Mouse (Mus musculus) hindbrain, embryonic 11.5 days (tissue): Measurements from ENCODE around the gene Mogs. TPM values are rescaled to one million over a fixed set of nuclear protein-coding genes. Genes with fewer than 3 reads are reported as not detected.

Experiments
- ATAC-seq: fragments of 200-750 bp; cut with Nextera tagmentation; 2 replicates; pipeline ENCODE4 v1.8.0; 2017; ENCODE audit warnings: mild to moderate bottlenecking, moderate TSS enrichment, moderate library complexity; ENCODE audit not compliant: low FRiP score
- DNase-seq: peaks from one replicate; pipeline ENCODE4 v3.0.0-alpha.2; 2015; ENCODE audit warnings: low spot score
- H3K27ac ChIP-seq: fragments of 300-500 bp; sonication (generic); 2 replicates; pipeline ENCODE4 v1.5.1; 2014; ENCODE audit warnings: mild to moderate bottlenecking, low read depth, low read length
- H3K27me3 ChIP-seq: fragments of 300-500 bp; sonication (generic); 2 replicates; pipeline ENCODE4 v1.6.1; 2014; ENCODE audit warnings: mild to moderate bottlenecking, low read length, moderate library complexity, mixed read lengths; ENCODE audit not compliant: control insufficient read depth, insufficient read depth
- H3K36me3 ChIP-seq: fragments of 300-500 bp; sonication (generic); 2 replicates; pipeline ENCODE4 v1.6.1; 2014; ENCODE audit warnings: mild to moderate bottlenecking, low read length, moderate library complexity, mixed read lengths; ENCODE audit not compliant: control insufficient read depth, insufficient read depth
- H3K4me1 ChIP-seq: fragments of 300-500 bp; sonication (generic); replicated peaks from 2 replicates; pipeline ENCODE4 v1.6.1; 2014; ENCODE audit warnings: low read length, mixed read lengths; ENCODE audit not compliant: control insufficient read depth, insufficient read depth
- H3K4me2 ChIP-seq: fragments of 300-500 bp; sonication (generic); replicated peaks from 2 replicates; pipeline ENCODE4 v1.6.1; 2014; ENCODE audit warnings: mild to moderate bottlenecking, low read depth, low read length
- H3K4me3 ChIP-seq: fragments of 300-500 bp; sonication (generic); 2 replicates; pipeline ENCODE4 v1.5.1; 2014; ENCODE audit warnings: low read depth, low read length
- H3K9ac ChIP-seq: fragments of 300-500 bp; sonication (generic); 2 replicates; pipeline ENCODE4 v1.6.1; 2014; ENCODE audit warnings: low read depth, low read length
- H3K9me3 ChIP-seq: fragments of 300-500 bp; sonication (generic); 2 replicates; pipeline ENCODE4 v1.6.1; 2016; ENCODE audit warnings: low read length; ENCODE audit not compliant: control insufficient read depth
- WGBS: fragments of 180-500 bp; shearing (Covaris S2); extraction: QIAGEN DNeasy Blood & Tissue Kit; methylation state at CpG from one replicate; pipeline ENCODE4 v1.1.7; 2014; 5-methylcytosine and 5-hydroxymethylcytosine counted together
- polyA plus RNA-seq: library from polyadenylated mRNA; unstranded; fragments of >200 nt; fragmentation: Nextera tagmentation; extraction: Ambion mirVana; gene quantifications from 2 replicates; pipeline ENCODE4 v1.2.1, GENCODE M21; 2014

Mogs gene
- polyA plus RNA-seq, 1 experiment from 2014 or later = 17.1 TPM

- 83% methylated on average over 4 of the region's 4 CpGs for WGBS
- Histone ChIP-seq H3K9ac (no peak overlapping the region), H3K27me3 (no peaks in the 10 kb centered on the region), H3K27ac (no peak overlapping the region), H3K4me2 (no peak overlapping the region), H3K4me3 (no peak overlapping the region), H3K4me1 (peaks cover 12% of the 10 kb centered on the region; the same call in 1 of the 2 replicates), H3K9me3 (no peaks in the 10 kb centered on the region), H3K36me3 (no peaks in the 10 kb centered on the region)
- DNase-seq (no peak), ATAC-seq (no peak)
Observed at GRCm38 (mm10) chr6:83104158-83104557, 11.1 kb upstream of the Mogs start.

DNA sequence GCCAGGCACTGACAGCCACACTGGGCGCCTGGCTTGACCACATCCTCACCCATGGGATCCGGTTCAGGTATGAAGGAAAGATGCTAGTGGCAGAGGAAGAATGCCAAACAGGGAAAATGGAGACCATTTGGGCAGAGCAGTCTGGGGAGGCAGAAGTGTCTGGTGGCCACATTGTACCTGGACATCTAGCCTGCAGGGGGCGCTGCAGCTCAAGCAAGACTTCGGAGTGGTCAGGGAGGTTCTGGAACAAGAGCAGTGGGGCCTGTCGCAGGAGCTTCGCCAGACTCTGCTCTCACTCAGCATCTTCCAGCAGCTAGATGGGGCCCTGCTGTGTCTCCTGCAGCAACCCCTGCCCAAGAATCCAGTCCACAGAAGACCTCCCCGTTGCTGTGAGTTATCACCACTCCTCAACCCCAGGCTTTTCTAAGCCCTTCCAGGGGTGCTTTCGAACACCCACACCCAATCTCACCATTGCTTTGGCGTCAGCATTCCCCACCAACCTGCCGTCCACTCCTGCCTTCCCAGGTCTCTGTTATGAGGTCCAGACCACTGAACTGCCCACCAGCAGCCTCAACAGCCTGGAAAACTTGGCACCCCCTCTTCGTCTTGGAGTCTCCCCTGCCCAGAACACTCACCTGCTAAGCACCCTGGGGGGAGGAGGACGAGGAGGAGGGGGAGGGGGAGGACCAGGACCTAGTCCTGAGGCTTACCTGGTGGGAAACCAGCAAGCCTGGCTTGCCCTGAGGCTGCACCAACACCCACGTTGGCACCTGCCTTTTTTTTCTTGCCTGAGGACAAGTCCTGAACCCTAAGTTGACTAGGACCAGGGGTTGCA is 7.5 kb upstream of the Mogs start:
- Histone ChIP-seq H3K27me3 (no peaks in the 10 kb centered on the region), H3K36me3 (no peaks in the 10 kb centered on the region)
- WGBS = 33% methylated on average over 13 of the region's 13 CpGs

GRCm38 (mm10) chr6:83108762-83109668 is 6.3 kb upstream of the Mogs start, which contains the start of gene Mrpl53:
TSS of gene Mrpl53 (plus strand) at chr6:83109040.
- DNase-seq (peak; percentile 88), ATAC-seq (peak; percentile 89)
- H3K4me1 ChIP-seq = peaks cover 5% of the 10 kb centered on the region; the same call in 1 of the 2 replicates
- no peaks in the 10 kb centered on the region for H3K36me3 ChIP-seq
- H3K27me3 ChIP-seq = no peaks in the 10 kb centered on the region
- peak within 1 kb of the TSS; percentile 90 for H3K9ac ChIP-seq
- H3K4me3 ChIP-seq = peak within 1 kb of the TSS; percentile 94
- WGBS = under 1% methylated on average over 76 of the region's 76 CpGs
- H3K27ac ChIP-seq = peak within 1 kb of the TSS; percentile 74
- peak within 1 kb of the TSS; percentile 87 for H3K4me2 ChIP-seq
- H3K9me3 ChIP-seq = no peaks in the 10 kb centered on the region

More for the DNA sequence above, 7.5 kb upstream of the Mogs start:
- Histone ChIP-seq H3K4me3 (peak overlapping the region; percentile 94; the same call in 1 of the 2 replicates), H3K4me1 (peaks cover 11% of the 10 kb centered on the region; the same call in 1 of the 2 replicates), H3K27ac (no peak overlapping the region), H3K9ac (no peak overlapping the region), H3K9me3 (no peaks in the 10 kb centered on the region), H3K4me2 (peak overlapping the region; percentile 87)
- DNase-seq (peak; percentile 89), ATAC-seq (peak; percentile 42)

DNA sequence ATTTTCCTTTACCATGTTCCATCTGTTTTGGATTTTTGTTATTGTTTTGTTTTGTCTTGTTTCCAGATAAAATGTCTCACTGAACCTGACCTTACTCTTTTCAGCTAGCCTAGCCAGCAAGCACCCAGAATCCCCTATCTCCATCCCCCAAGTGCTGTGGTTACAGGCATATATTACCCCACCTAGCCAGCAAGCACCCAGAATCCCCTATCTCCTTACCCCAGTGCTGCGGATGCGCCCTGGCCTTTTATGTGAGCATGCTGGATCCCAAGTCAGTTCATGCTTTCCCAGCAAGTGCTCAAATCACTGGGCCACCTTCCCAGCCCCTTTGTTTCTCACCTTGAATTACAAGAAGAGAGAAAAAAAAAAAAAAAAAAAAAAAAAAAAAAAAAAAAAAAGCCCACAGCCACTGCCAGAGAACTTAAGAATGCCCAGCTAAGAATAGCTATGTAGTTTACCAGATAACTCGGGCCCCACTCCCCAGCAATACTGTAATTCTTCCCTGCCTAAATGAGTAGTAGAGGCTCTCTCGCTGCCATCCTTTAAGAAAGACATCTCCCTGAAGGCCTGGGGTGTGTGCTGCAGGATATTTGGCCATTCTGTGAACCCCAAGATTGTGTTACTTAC is 3.7 kb upstream of the Mogs start:
- DNase-seq = no peak
- no peak for ATAC-seq
- no peak overlapping the region for H3K4me2 ChIP-seq
- H3K9me3 ChIP-seq = no peaks in the 10 kb centered on the region
- no peak overlapping the region for H3K9ac ChIP-seq
- no peak overlapping the region for H3K4me3 ChIP-seq
- H3K27ac ChIP-seq = no peak overlapping the region
- H3K4me1 ChIP-seq = peaks cover 6% of the 10 kb centered on the region; the same call in 1 of the 2 replicates
- no peaks in the 10 kb centered on the region for H3K36me3 ChIP-seq
- H3K27me3 ChIP-seq = no peaks in the 10 kb centered on the region
- 95% methylated on average over 4 of the region's 4 CpGs for WGBS

DNA sequence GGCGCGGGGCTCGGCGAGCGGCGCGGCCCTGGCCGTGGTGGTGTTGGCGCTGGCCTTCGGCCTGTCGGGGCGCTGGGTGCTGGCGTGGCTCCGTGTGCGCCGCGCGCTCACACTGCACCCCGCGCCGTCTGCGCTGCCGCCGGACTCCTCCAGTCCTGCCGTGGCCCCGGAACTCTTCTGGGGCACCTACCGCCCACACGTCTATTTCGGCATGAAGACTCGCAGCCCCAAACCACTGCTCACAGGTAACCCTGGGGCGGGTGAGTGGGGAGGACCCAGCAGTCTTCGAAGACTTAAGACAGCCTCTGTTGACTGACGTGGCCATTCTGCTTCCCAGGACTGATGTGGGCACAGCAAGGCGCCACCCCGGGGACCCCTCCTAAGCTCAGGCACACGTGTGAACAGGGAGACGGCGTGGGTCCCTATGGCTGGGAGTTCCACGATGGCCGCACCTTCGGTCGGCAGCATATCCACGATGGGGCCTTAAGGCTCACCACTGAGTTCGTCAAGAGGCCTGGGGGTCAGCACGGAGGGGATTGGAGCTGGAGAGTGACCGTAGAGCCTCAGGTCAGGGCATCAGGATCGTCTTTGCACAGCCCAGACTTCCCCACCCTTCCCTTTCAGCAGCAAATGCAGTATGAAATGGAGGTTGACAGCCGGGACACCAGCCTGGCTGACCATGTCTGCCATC is 531 bp downstream of the Mogs start:
- H3K4me1 ChIP-seq = peaks cover 9% of the 10 kb centered on the region; the same call in 1 of the 2 replicates
- peak overlapping the region; percentile 88 for H3K9ac ChIP-seq
- WGBS = 3% methylated on average over 33 of the region's 48 CpGs
- 0 out of 2 replicates have a peak, but pooled peaks cover 7% of the 10 kb centered on the region for H3K36me3 ChIP-seq
- H3K9me3 ChIP-seq = no peaks in the 10 kb centered on the region
- ATAC-seq = peak; percentile 42
- peak overlapping the region; percentile 83 for H3K4me2 ChIP-seq
- H3K4me3 ChIP-seq = peak overlapping the region; percentile 88
- DNase-seq = peak; percentile 52
- H3K27me3 ChIP-seq = no peaks in the 10 kb centered on the region
- H3K27ac ChIP-seq = peak overlapping the region; percentile 75

DNA sequence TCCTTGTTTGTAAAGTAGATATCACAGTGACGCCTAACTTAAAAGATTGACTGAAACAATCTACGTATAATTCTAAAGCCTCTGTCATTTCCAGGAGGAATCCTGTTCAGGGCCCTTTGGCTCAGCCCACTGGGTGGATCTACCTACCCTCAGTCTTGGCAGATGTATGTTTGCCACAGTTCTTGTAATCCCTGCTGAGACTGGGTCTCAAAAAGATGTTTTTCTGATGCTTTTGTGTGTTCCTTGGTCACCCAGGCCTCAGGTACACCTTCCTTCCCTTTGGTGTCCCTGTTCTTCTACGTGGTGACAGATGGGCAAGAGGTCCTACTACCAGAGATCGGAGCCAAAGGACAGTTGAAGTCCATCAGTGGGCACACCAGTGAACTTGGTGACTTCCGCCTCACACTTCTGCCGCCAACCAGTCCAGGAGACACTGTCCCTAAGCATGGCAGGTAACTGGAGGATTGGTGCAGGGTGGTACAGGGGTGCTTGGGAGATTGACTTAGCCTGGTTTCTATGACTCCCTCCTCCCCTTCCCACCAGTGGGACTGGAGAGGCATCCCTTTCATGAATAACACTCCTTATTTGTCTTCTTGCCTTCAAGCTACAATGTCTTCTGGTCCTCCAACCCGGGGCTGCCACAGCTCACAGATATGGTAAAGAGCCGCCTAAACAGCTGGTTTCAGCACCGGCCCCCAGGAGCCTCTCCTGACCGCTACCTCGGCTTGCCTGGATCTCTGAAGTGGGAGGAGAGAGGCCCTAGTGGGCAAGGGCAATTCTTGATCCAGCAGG is 1.3 kb downstream of the Mogs start:
- 81% methylated on average over 11 of the region's 11 CpGs for WGBS
- ATAC-seq (no peak), DNase-seq (no peak)
- Histone ChIP-seq H3K36me3 (0 out of 2 replicates have a peak, but pooled peaks cover 7% of the 10 kb centered on the region), H3K4me3 (peak overlapping the region; percentile 88), H3K4me1 (peaks cover 9% of the 10 kb centered on the region; the same call in 1 of the 2 replicates), H3K9me3 (no peaks in the 10 kb centered on the region), H3K4me2 (peak overlapping the region; percentile 83), H3K27ac (no peak overlapping the region), H3K27me3 (no peaks in the 10 kb centered on the region), H3K9ac (peak overlapping the region; percentile 88)

GRCm38 (mm10) chr6:83117165-83117438 is 1.8 kb downstream of the Mogs start:
- DNase-seq (no peak), ATAC-seq (no peak)
- Histone ChIP-seq H3K4me3 (no peak overlapping the region), H3K4me1 (peaks cover 9% of the 10 kb centered on the region; the same call in 1 of the 2 replicates), H3K27me3 (no peaks in the 10 kb centered on the region), H3K9ac (no peak overlapping the region), H3K36me3 (0 out of 2 replicates have a peak, but pooled peaks cover 7% of the 10 kb centered on the region), H3K4me2 (no peak overlapping the region), H3K27ac (no peak overlapping the region), H3K9me3 (no peaks in the 10 kb centered on the region)
- 90% methylated on average over 4 of the region's 4 CpGs for WGBS
